Mouse (Mus musculus) right cerebral cortex, postnatal 10 days (tissue): ENCODE measurements around the gene Tle6.

Source experiments
- DNase-seq, 2 experiments: peaks; one replicate each; pipeline ENCODE4 v3.0.0; 2021; ENCODE audit warnings: low spot score in 2 of 2

Gene Tle6

GRCm38 (mm10) chr10:81563481-81563880, 37.4 kb downstream of the Tle6 start:
- DNase-seq: no peak

GRCm38 (mm10) chr10:81562411-81562810, 38.5 kb downstream of the Tle6 start:
- no peak for DNase-seq

- peak in 1 of 2 experiments; percentile 59 for DNase-seq
Measured at GRCm38 (mm10) chr10:81560719-81561459, 40.0 kb downstream of the Tle6 start.

- peak; percentile 80 to 83 for DNase-seq
Measured at GRCm38 (mm10) chr10:81559627-81560539, 41.0 kb downstream of the Tle6 start.

GRCm38 (mm10) chr10:81559163-81559626, 41.7 kb downstream of the Tle6 start, which contains the start of gene Aes:
Gene Aes (plus strand): TSS chr10:81559488.
- DNase-seq: peak; percentile 82 to 83

GRCm38 (mm10) chr10:81557491-81557890, 43.4 kb downstream of the Tle6 start:
- no peak for DNase-seq

GRCm38 (mm10) chr10:81556282-81556681, 44.6 kb downstream of the Tle6 start:
- no peak for DNase-seq

GRCm38 (mm10) chr10:81553807-81554755, 46.8 kb downstream of the Tle6 start:
- DNase-seq: peak in 1 of 2 experiments; percentile 44

GRCm38 (mm10) chr10:81553232-81553631, 47.6 kb downstream of the Tle6 start:
- peak in 1 of 2 experiments; percentile 42 for DNase-seq

GRCm38 (mm10) chr10:81551597-81552102, 49.2 kb downstream of the Tle6 start:
- peak; percentile 92 to 93 for DNase-seq

- DNase-seq: peak in 1 of 2 experiments; percentile 49
Measured at GRCm38 (mm10) chr10:81550257-81550656, 50.6 kb downstream of the Tle6 start.

- no peak for DNase-seq
Measured at GRCm38 (mm10) chr10:81548944-81549343, 51.9 kb downstream of the Tle6 start.

- DNase-seq: no peak
Measured at GRCm38 (mm10) chr10:81546788-81547571, 53.9 kb downstream of the Tle6 start.

- DNase-seq: no peak
Measured at GRCm38 (mm10) chr10:81546332-81546731, 54.5 kb downstream of the Tle6 start.

GRCm38 (mm10) chr10:81545161-81545747, 55.6 kb downstream of the Tle6 start, which contains the start of gene Gna11:
Gene Gna11 (minus strand): TSS chr10:81545190.
- DNase-seq: peak; percentile 99 to 100

GRCm38 (mm10) chr10:81544296-81545160, 56.3 kb downstream of the Tle6 start:
- DNase-seq: peak in 1 of 2 experiments; percentile 50

GRCm38 (mm10) chr10:81543633-81544032, 57.2 kb downstream of the Tle6 start:
- DNase-seq: no peak

- no peak for DNase-seq
Measured at GRCm38 (mm10) chr10:81542727-81543460, 58.0 kb downstream of the Tle6 start.
